Mouse (Mus musculus): ENCODE results near the gene Ccdc187. TPM values are rescaled to one million over a fixed set of nuclear protein-coding genes. Genes with fewer than 3 reads are reported as not detected.

Ccdc187 gene
- polyA plus RNA-seq, 1 experiment from 2014 or later, result 0.02 TPM

- Histone ChIP-seq H3K9me3 (replicated peaks) (no peaks in the 10 kb centered on the region), H3K27ac (no peak overlapping the region), H3K36me3 (no peaks in the 10 kb centered on the region), H3K27me3 (replicated peaks) (peaks cover 42% of the 10 kb centered on the region), H3K4me3 (no peak overlapping the region), H3K4me2 (no peak overlapping the region), H3K9ac (no peak overlapping the region), H3K4me1 (peaks cover 9% of the 10 kb centered on the region; the same call in 1 of the 2 replicates)
- WGBS (ENCODE audit: insufficient replicate concordance), result 31% methylated on average over 4 of the region's 4 CpGs
- no peak for ATAC-seq
Measured at GRCm38 (mm10) chr2:26298856-26299230, 4.5 kb upstream of the Ccdc187 start.

GRCm38 (mm10) chr2:26298208-26298855, 4.0 kb upstream of the Ccdc187 start:
- H3K4me1 ChIP-seq, result peaks cover 9% of the 10 kb centered on the region; the same call in 1 of the 2 replicates
- H3K36me3 ChIP-seq, result no peaks in the 10 kb centered on the region
- H3K27ac ChIP-seq, result no peak overlapping the region
- no peak overlapping the region for H3K9ac ChIP-seq
- no peak overlapping the region for H3K4me2 ChIP-seq
- peaks cover 47% of the 10 kb centered on the region for H3K27me3 ChIP-seq (replicated peaks)
- no peaks in the 10 kb centered on the region for H3K9me3 ChIP-seq (replicated peaks)
- no peak overlapping the region for H3K4me3 ChIP-seq
- 7% methylated on average over 10 of the region's 10 CpGs for WGBS (ENCODE audit: insufficient replicate concordance)
- ATAC-seq, result no peak

GRCm38 (mm10) chr2:26296606-26297195, 2.3 kb upstream of the Ccdc187 start:
- Histone ChIP-seq H3K9ac (no peak overlapping the region), H3K27me3 (replicated peaks) (peaks cover 49% of the 10 kb centered on the region), H3K4me3 (no peak overlapping the region), H3K27ac (no peak overlapping the region), H3K4me2 (no peak overlapping the region), H3K9me3 (replicated peaks) (no peaks in the 10 kb centered on the region), H3K4me1 (peaks cover 9% of the 10 kb centered on the region; the same call in 1 of the 2 replicates), H3K36me3 (no peaks in the 10 kb centered on the region)
- no peak for ATAC-seq
- WGBS (ENCODE audit: insufficient replicate concordance), result 25% methylated on average over 6 of the region's 6 CpGs

GRCm38 (mm10) chr2:26290133-26290532, 4.2 kb downstream of the Ccdc187 start:
- Histone ChIP-seq H3K27ac (no peak overlapping the region), H3K9ac (no peak overlapping the region), H3K27me3 (replicated peaks) (0 out of 2 replicates have a peak, but pooled peaks cover 16% of the 10 kb centered on the region), H3K36me3 (no peaks in the 10 kb centered on the region), H3K4me1 (no peaks in the 10 kb centered on the region), H3K4me3 (no peak overlapping the region), H3K4me2 (no peak overlapping the region), H3K9me3 (replicated peaks) (no peaks in the 10 kb centered on the region)
- 67% methylated on average over 5 of the region's 5 CpGs for WGBS (ENCODE audit: insufficient replicate concordance)
- ATAC-seq, result no peak

GRCm38 (mm10) chr2:26286391-26286790, 8.0 kb downstream of the Ccdc187 start:
- WGBS (ENCODE audit: insufficient replicate concordance), result 72% methylated on average over 7 of the region's 7 CpGs
- no peak for ATAC-seq
- 0 out of 2 replicates have a peak, but pooled peaks cover 9% of the 10 kb centered on the region for H3K27me3 ChIP-seq (replicated peaks)

GRCm38 (mm10) chr2:26285804-26286203, 8.6 kb downstream of the Ccdc187 start:
- no peaks in the 10 kb centered on the region for H3K4me1 ChIP-seq

More at GRCm38 (mm10) chr2:26286391-26286790, 8.0 kb downstream of the Ccdc187 start:
- Histone ChIP-seq H3K4me2 (no peak overlapping the region), H3K4me3 (no peak overlapping the region), H3K9ac (no peak overlapping the region), H3K27ac (no peak overlapping the region), H3K9me3 (replicated peaks) (no peaks in the 10 kb centered on the region), H3K4me1 (no peaks in the 10 kb centered on the region), H3K36me3 (no peaks in the 10 kb centered on the region)

GRCm38 (mm10) chr2:26280594-26280993, 13.8 kb downstream of the Ccdc187 start:
- H3K27ac ChIP-seq, result no peak overlapping the region
- ATAC-seq, result no peak
- no peaks in the 10 kb centered on the region for H3K4me1 ChIP-seq
- H3K9me3 ChIP-seq (replicated peaks), result no peaks in the 10 kb centered on the region
- no peak overlapping the region for H3K9ac ChIP-seq
- H3K36me3 ChIP-seq, result no peaks in the 10 kb centered on the region
- 0 out of 2 replicates have a peak, but pooled peaks cover 4% of the 10 kb centered on the region for H3K27me3 ChIP-seq (replicated peaks)
- no peak overlapping the region for H3K4me2 ChIP-seq
- H3K4me3 ChIP-seq, result no peak overlapping the region
- 61% methylated on average over 11 of the region's 11 CpGs for WGBS (ENCODE audit: insufficient replicate concordance)

More at GRCm38 (mm10) chr2:26285804-26286203, 8.6 kb downstream of the Ccdc187 start:
- no peak overlapping the region for H3K27ac ChIP-seq
- H3K4me3 ChIP-seq, result no peak overlapping the region
- H3K9me3 ChIP-seq (replicated peaks), result no peaks in the 10 kb centered on the region
- no peak for ATAC-seq
- no peak overlapping the region for H3K9ac ChIP-seq
- no peak overlapping the region for H3K4me2 ChIP-seq
- no peaks in the 10 kb centered on the region for H3K36me3 ChIP-seq
- H3K27me3 ChIP-seq (replicated peaks), result 0 out of 2 replicates have a peak, but pooled peaks cover 9% of the 10 kb centered on the region
- 71% methylated on average over 7 of the region's 7 CpGs for WGBS (ENCODE audit: insufficient replicate concordance)

GRCm38 (mm10) chr2:26279712-26280111, 14.6 kb downstream of the Ccdc187 start:
- Histone ChIP-seq H3K4me3 (no peak overlapping the region), H3K4me1 (no peaks in the 10 kb centered on the region), H3K27me3 (replicated peaks) (0 out of 2 replicates have a peak, but pooled peaks cover 4% of the 10 kb centered on the region), H3K27ac (no peak overlapping the region), H3K9me3 (replicated peaks) (no peaks in the 10 kb centered on the region), H3K4me2 (no peak overlapping the region), H3K9ac (no peak overlapping the region), H3K36me3 (no peaks in the 10 kb centered on the region)
- no peak for ATAC-seq
- 55% methylated on average over 3 of the region's 3 CpGs for WGBS (ENCODE audit: insufficient replicate concordance)

GRCm38 (mm10) chr2:26273611-26274010, 20.7 kb downstream of the Ccdc187 start:
- H3K4me2 ChIP-seq, result no peak overlapping the region
- H3K36me3 ChIP-seq, result no peaks in the 10 kb centered on the region
- H3K9me3 ChIP-seq (replicated peaks), result no peaks in the 10 kb centered on the region
- no peaks in the 10 kb centered on the region for H3K4me1 ChIP-seq
- ATAC-seq, result no peak
- H3K9ac ChIP-seq, result no peak overlapping the region
- no peak overlapping the region for H3K4me3 ChIP-seq
- H3K27ac ChIP-seq, result no peak overlapping the region
- WGBS (ENCODE audit: insufficient replicate concordance), result 16% methylated on average over 7 of the region's 7 CpGs
- 0 out of 2 replicates have a peak, but pooled peaks cover under 1% of the 10 kb centered on the region for H3K27me3 ChIP-seq (replicated peaks)

GRCm38 (mm10) chr2:26268216-26268615, 26.1 kb downstream of the Ccdc187 start:
- H3K27ac ChIP-seq, result no peak overlapping the region
- no peaks in the 10 kb centered on the region for H3K9me3 ChIP-seq (replicated peaks)
- WGBS (ENCODE audit: insufficient replicate concordance), result 40% methylated on average over 3 of the region's 3 CpGs
- H3K36me3 ChIP-seq, result no peaks in the 10 kb centered on the region
- no peak overlapping the region for H3K9ac ChIP-seq
- no peak overlapping the region for H3K4me2 ChIP-seq
- H3K4me1 ChIP-seq, result no peaks in the 10 kb centered on the region
- peaks cover 18% of the 10 kb centered on the region for H3K27me3 ChIP-seq (replicated peaks)
- ATAC-seq, result no peak
- no peak overlapping the region for H3K4me3 ChIP-seq

- no peak overlapping the region for H3K4me3 ChIP-seq
- H3K9ac ChIP-seq, result no peak overlapping the region
- H3K4me1 ChIP-seq, result no peaks in the 10 kb centered on the region
- no peaks in the 10 kb centered on the region for H3K36me3 ChIP-seq
- H3K27ac ChIP-seq, result no peak overlapping the region
- H3K4me2 ChIP-seq, result no peak overlapping the region
- peaks cover 18% of the 10 kb centered on the region for H3K27me3 ChIP-seq (replicated peaks)
- no peaks in the 10 kb centered on the region for H3K9me3 ChIP-seq (replicated peaks)
- WGBS (ENCODE audit: insufficient replicate concordance), result 61% methylated on average over 10 of the region's 10 CpGs
- ATAC-seq, result no peak
Measured at GRCm38 (mm10) chr2:26266066-26266742, 28.2 kb downstream of the Ccdc187 start.

- Histone ChIP-seq H3K9me3 (replicated peaks) (no peaks in the 10 kb centered on the region), H3K4me2 (no peak overlapping the region), H3K27me3 (replicated peaks) (peaks cover 18% of the 10 kb centered on the region), H3K4me1 (no peaks in the 10 kb centered on the region), H3K36me3 (no peaks in the 10 kb centered on the region), H3K9ac (no peak overlapping the region), H3K4me3 (no peak overlapping the region), H3K27ac (no peak overlapping the region)
- WGBS (ENCODE audit: insufficient replicate concordance), result 62% methylated on average over 2 of the region's 2 CpGs
- no peak for ATAC-seq
Measured at GRCm38 (mm10) chr2:26265095-26265494, 29.3 kb downstream of the Ccdc187 start.

All from liver, embryonic 12.5 days (tissue).